Mouse (Mus musculus) spleen, adult 2 months (tissue): ENCODE results near the gene Zfp334. TPM values are rescaled to one million over a fixed set of nuclear protein-coding genes. Genes with fewer than 3 reads are reported as not detected.

ENCODE experiments used
- DNase-seq, 2 experiments: peaks; one replicate each; pipeline versions ENCODE4 v3.0.0 to v3.0.0-alpha.2; 2012 to 2021; ENCODE audit warnings: low spot score in 2 of 2, low read depth in 1 of 2
- H3K27ac ChIP-seq: fragments of 200-500 bp; 2 replicates; pipeline ENCODE4 v1.5.1; 2012; ENCODE audit warnings: low read length, inconsistent platforms; ENCODE audit not compliant: insufficient read depth
- H3K27me3 ChIP-seq: fragments of 200-500 bp; 2 replicates; pipeline ENCODE4 v1.6.1; 2012; ENCODE audit warnings: mild to moderate bottlenecking, moderate library complexity, low read length, inconsistent platforms; ENCODE audit not compliant: control insufficient read depth, insufficient read depth
- H3K36me3 ChIP-seq: fragments of 200-500 bp; 2 replicates; pipeline ENCODE4 v1.6.1; 2012; ENCODE audit warnings: mild to moderate bottlenecking, low read length, inconsistent platforms; ENCODE audit not compliant: control insufficient read depth, insufficient read depth
- H3K4me1 ChIP-seq: fragments of 200-500 bp; 2 replicates; pipeline ENCODE4 v1.6.1; 2011; ENCODE audit warnings: inconsistent platforms; ENCODE audit not compliant: control insufficient read depth, insufficient read depth, insufficient read length
- H3K4me3 ChIP-seq: fragments of 200-500 bp; 2 replicates; pipeline ENCODE4 v1.5.1; 2011; ENCODE audit warnings: mild to moderate bottlenecking, inconsistent platforms; ENCODE audit not compliant: insufficient read depth, insufficient read length; ENCODE audit errors: extremely low read depth
- CTCF ChIP-seq: fragments of 200-500 bp; IDR thresholded peaks from 2 replicates; pipeline ENCODE4 v1.5.1; 2011; ENCODE audit warnings: mild to moderate bottlenecking, inconsistent platforms; ENCODE audit not compliant: insufficient read depth, insufficient read length, insufficient replicate concordance; ENCODE audit errors: extremely low read depth
- POLR2A ChIP-seq: fragments of 200-500 bp; IDR thresholded peaks from 2 replicates; pipeline ENCODE4 v1.6.1; 2011; ENCODE audit warnings: low read depth, low read length, inconsistent platforms
- WGBS: fragments of 180-500 bp; shearing (Covaris S2); methylation state at CpG from one replicate; pipeline ENCODE4 v1.1.7; 2018; 5-methylcytosine and 5-hydroxymethylcytosine counted together
- polyA plus RNA-seq: library from polyadenylated mRNA; depleted of rRNA; stranded (reverse); fragments of >200 nt; gene quantifications from 2 replicates; pipeline ENCODE4 v1.2.3, GENCODE M21; 2012

Gene Zfp334
- polyA plus RNA-seq, 1 experiment, result 0.47 TPM

DNA sequence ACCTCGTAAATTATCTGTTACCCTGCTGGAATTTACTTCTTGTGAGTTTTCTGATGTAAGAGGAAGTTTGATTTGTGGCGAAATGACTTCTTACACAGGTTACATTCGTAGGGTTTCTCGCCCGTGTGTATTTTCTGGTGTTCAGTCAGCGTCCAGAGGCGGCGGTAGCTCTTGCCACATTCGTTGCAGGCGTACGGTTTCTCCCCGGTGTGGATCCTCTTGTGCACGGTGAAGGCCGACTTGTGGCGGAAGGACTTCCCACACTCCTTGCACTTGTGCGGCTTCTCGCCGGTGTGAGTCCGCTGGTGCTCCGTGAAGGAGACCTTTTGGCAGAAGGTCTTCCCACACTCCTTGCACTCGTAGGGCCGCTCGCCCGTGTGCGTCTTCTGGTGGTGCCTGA lies 8.0 kb downstream of the Zfp334 start:
- no peak overlapping the region for H3K27ac ChIP-seq
- H3K36me3 ChIP-seq, result no peaks in the 10 kb centered on the region
- H3K27me3 ChIP-seq, result no peaks in the 10 kb centered on the region
- H3K4me1 ChIP-seq, result no peaks in the 10 kb centered on the region
- no peak for TF ChIP-seq POLR2A
- no peak for TF ChIP-seq CTCF
- WGBS, result 93% methylated on average over 25 of the region's 25 CpGs
- DNase-seq, result no peak
- H3K4me3 ChIP-seq, result no peak overlapping the region

DNA sequence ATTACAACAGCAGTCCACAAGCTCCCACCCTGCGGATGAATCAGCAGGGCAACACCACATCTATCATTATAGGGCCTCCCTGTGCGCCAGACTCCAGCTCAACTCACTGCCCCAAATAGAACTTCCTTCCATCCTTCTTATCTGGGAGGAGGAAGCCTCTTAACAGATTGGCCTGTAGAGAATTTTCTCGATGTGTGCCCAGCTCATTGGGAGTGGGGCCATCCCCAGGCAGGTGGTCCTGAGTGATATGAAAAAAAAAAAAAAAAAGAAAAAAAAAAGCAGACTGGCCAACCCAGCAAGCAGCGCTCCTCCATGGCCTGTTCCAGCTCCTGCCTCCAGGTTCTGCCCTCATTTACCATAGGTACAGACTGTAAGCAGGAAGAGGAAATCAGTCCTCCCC lies 12.1 kb downstream of the Zfp334 start:
- H3K36me3 ChIP-seq, result no peaks in the 10 kb centered on the region
- H3K27ac ChIP-seq, result no peak overlapping the region
- no peak overlapping the region for H3K4me3 ChIP-seq
- no peak for TF ChIP-seq POLR2A
- TF ChIP-seq CTCF, result no peak
- no peaks in the 10 kb centered on the region for H3K27me3 ChIP-seq
- WGBS, result 47% methylated on average over 4 of the region's 4 CpGs
- H3K4me1 ChIP-seq, result no peaks in the 10 kb centered on the region
- no peak for DNase-seq

DNA sequence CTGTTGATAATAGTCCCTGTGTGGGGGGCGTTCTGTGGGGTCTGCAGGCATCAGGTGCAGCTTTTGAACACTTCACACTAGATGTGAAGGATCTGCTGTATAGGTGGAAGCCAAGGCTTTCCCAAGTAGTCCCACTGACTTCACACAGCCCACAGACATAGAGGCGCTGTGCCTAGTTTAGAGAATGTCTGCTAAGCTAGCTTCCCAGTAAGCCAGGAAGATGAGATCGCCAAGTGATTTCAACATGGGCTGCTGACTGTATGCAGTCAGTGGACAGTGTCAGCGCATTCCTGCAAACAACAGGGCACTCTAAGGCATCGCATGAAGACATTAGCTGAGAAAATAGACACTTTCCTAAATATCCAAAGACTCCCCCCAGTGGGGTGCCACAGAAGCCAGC lies 12.6 kb downstream of the Zfp334 start:
- Histone ChIP-seq H3K4me1 (no peaks in the 10 kb centered on the region), H3K4me3 (no peak overlapping the region), H3K27me3 (no peaks in the 10 kb centered on the region), H3K27ac (no peak overlapping the region), H3K36me3 (no peaks in the 10 kb centered on the region)
- TF ChIP-seq POLR2A, result no peak
- TF ChIP-seq CTCF, result no peak
- no peak for DNase-seq
- 86% methylated on average over 5 of the region's 5 CpGs for WGBS

DNA sequence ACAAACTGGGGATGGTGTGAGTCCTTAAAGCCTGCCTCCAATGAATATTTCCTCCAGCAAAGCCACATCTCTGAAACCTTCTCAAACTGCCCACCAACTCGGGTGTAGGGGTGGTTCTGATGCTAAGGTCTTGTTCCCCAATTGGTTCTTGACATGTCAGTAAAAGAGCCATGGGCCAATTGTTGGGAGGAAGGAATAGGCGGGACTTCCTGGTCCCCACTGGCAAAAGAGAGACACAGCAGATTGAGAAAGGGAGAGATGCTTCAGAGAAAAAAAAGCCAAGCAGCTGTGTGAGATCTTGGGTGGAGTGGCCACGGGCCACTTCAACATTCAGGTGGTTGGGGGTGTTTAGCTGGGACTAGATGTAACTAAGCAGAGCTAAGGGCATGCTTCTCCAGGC lies 17.0 kb downstream of the Zfp334 start:
- Histone ChIP-seq H3K27me3 (peaks cover 3% of the 10 kb centered on the region), H3K27ac (no peak overlapping the region), H3K36me3 (no peaks in the 10 kb centered on the region), H3K4me3 (no peak overlapping the region), H3K4me1 (no peaks in the 10 kb centered on the region)
- TF ChIP-seq CTCF, result no peak
- no peak for TF ChIP-seq POLR2A
- WGBS, result 27% methylated on average over 3 of the region's 3 CpGs
- DNase-seq, result no peak

DNA sequence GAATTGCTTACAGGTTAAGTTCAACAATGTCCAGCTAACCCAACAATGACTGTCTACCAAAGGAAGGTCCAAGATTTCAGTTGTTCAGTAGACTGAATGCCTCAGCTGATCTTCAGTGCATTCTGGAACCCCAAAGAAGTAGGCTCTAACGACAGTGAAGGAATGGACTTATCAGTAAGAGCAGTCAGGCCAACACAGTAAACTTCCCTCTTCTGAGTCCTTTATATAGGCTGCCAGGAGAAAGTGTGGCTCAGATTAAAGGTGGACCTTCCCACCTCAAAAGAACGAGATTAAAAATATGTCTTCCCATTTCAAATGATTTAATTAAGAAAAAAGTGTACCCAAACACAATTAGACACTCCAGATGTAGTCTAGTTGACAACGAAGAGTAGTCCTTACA lies 17.7 kb downstream of the Zfp334 start:
- Histone ChIP-seq H3K4me3 (no peak overlapping the region), H3K27me3 (peaks cover 3% of the 10 kb centered on the region), H3K27ac (no peak overlapping the region), H3K4me1 (no peaks in the 10 kb centered on the region), H3K36me3 (no peaks in the 10 kb centered on the region)
- 51% methylated on average over 3 of the region's 3 CpGs for WGBS
- no peak for DNase-seq
- TF ChIP-seq CTCF, result no peak
- TF ChIP-seq POLR2A, result no peak

DNA sequence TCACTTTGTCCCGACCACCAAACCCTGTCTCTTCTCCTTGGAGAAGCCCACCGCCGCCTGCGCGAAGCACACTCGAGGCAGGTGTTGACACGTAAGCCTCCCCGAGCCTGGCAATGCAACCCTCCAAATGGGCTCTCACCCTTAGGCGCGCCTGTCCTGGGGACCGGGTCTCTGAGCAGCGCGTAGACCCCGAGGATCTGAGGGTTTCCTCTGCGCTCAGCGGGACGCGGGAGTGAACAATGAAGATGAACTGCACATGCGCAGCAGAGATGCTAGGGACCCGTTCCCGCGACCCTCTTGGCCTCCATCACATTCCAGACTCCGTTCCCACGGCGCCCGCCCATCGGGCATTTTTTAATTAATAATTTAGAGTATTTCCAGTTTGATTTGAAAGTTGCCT lies 19.6 kb downstream of the Zfp334 start, which contains the start of gene Zfp663:
Zfp663 (minus strand) TSS at position 234 of the 400 bp plus-strand sequence.
- 20% methylated on average over 27 of the region's 27 CpGs for WGBS

DNA sequence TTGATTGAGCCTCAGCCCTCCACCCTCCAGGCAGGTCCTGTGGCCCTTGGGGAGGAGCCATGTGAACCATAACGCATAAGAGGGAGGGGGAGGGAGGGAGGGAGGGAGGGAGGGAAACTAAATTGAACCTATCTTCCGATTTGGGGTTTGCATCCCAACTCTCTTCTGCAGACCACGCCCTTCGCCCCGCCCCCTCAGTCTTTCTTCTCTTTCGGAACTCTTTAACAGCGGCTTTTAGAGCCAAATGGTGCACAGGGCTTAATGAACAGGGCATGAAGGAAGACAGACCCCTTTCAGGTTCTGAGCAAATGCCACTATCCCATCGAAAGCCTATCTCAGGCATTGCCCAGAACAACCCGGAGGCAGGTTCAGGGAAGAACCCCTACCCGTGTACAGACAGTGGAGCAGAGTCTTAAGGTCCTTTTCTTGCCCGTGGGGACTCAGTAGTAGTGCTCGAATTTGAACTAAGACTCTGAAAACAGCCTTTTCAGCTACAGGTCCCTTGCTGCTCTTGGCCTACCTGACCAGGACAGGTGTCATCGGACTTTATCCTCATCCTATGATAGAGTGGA lies 20.1 kb downstream of the Zfp334 start:
- H3K4me1 ChIP-seq, result no peaks in the 10 kb centered on the region
- TF ChIP-seq CTCF, result no peak
- TF ChIP-seq POLR2A, result no peak
- no peak overlapping the region for H3K27ac ChIP-seq
- no peak for DNase-seq
- H3K36me3 ChIP-seq, result no peaks in the 10 kb centered on the region
- H3K4me3 ChIP-seq, result no peak overlapping the region
- H3K27me3 ChIP-seq, result peaks cover 3% of the 10 kb centered on the region
- WGBS, result 2% methylated on average over 13 of the region's 13 CpGs

More for the DNA sequence above, 19.6 kb downstream of the Zfp334 start, which contains the start of gene Zfp663:
- TF ChIP-seq CTCF, result no peak
- no peak for TF ChIP-seq POLR2A
- DNase-seq, result no peak
- no peak within 1 kb of the TSS for H3K27ac ChIP-seq
- no peaks in the 10 kb centered on the region for H3K4me1 ChIP-seq
- peaks cover 3% of the 10 kb centered on the region for H3K27me3 ChIP-seq
- no peaks in the 10 kb centered on the region for H3K36me3 ChIP-seq
- H3K4me3 ChIP-seq, result no peak within 1 kb of the TSS
